Mouse (Mus musculus) heart, postnatal 10 days (tissue): Measurements from ENCODE around the gene Cd52. TPM values are rescaled to one million over a fixed set of nuclear protein-coding genes. Genes with fewer than 3 reads are reported as not detected.
A peak's percentile ranks its signal among the peaks of the same experiment; 100 is the strongest.

ENCODE experiments used
- DNase-seq, 2 experiments: peaks; one replicate each; pipeline ENCODE4 v3.0.0; 2021
- intact Hi-C: fragments of 180-260 bp; cut with DNase I; formaldehyde crosslinking; loops from one replicate; pipeline ENCODE4 v1.15.1; 2025
- total RNA-seq, 2 experiments: library from RNA; stranded (reverse); gene quantifications; 2 replicates each; pipeline ENCODE4 v1.2.3; 2021

The Cd52 gene
- total RNA-seq, 2 experiments from 2014 or later: 3.4 to 6.5 TPM

GRCm38 (mm10) chr4:134060135-134060865, 34.6 kb downstream of the Cd52 start, which contains the start of gene Crybg2:
Gene Crybg2 (plus strand): TSS chr4:134060815.
- intact Hi-C loops: no loop called here
- DNase-seq: no peak

GRCm38 (mm10) chr4:134058908-134059307, 36.0 kb downstream of the Cd52 start:
- no peak for DNase-seq
- intact Hi-C loops: no loop called here

GRCm38 (mm10) chr4:134058166-134058715, 36.6 kb downstream of the Cd52 start:
- intact Hi-C loops: no loop called here
- no peak for DNase-seq

- intact Hi-C loops: no loop called here
Measured at GRCm38 (mm10) chr4:134053538-134053937, 41.3 kb downstream of the Cd52 start, which contains the start of gene Zfp683. Gene Zfp683 (plus strand): TSS chr4:134053838.

GRCm38 (mm10) chr4:134052560-134052959, 42.3 kb downstream of the Cd52 start:
- intact Hi-C loops: no loop called here
- DNase-seq: peak; percentile 57 to 64

More at GRCm38 (mm10) chr4:134053538-134053937, 41.3 kb downstream of the Cd52 start, which contains the start of gene Zfp683:
- no peak for DNase-seq

- no peak for DNase-seq
Measured at GRCm38 (mm10) chr4:134051912-134052311, 43.0 kb downstream of the Cd52 start.

GRCm38 (mm10) chr4:134047648-134048047, 47.2 kb downstream of the Cd52 start:
- intact Hi-C loops: no loop called here
- DNase-seq: no peak

More at GRCm38 (mm10) chr4:134051912-134052311, 43.0 kb downstream of the Cd52 start:
- intact Hi-C loops: no loop called here

- intact Hi-C loops: no loop called here
Measured at GRCm38 (mm10) chr4:134043041-134043440, 51.8 kb downstream of the Cd52 start.

GRCm38 (mm10) chr4:134041317-134042123, 53.4 kb downstream of the Cd52 start:
- peak; percentile 27 to 38 for DNase-seq
- intact Hi-C loops: no loop called here

More at GRCm38 (mm10) chr4:134043041-134043440, 51.8 kb downstream of the Cd52 start:
- DNase-seq: no peak

GRCm38 (mm10) chr4:134035953-134036352, 58.9 kb downstream of the Cd52 start:
- DNase-seq: peak; percentile 72 to 86
- intact Hi-C loops: loop anchor here (1.0 to 5.0 kb wide), 4 partner anchors 43 to 256 kb away; no protein-coding TSS in a partner anchor

Other genes with a start within 250 kb of the Cd52 start
- gene Rps6ka1, start 207.3 kb downstream of the Cd52 start, total RNA-seq: 1 to 10 TPM; 9.1 to 9.3 TPM
- gene Hmgn2, start 126.4 kb downstream of the Cd52 start, total RNA-seq: 100 to 1,000 TPM; 254 to 266 TPM
- 10 to 100 TPM; 31.4 to 33.9 TPM for gene Dhdds, start 94.2 kb downstream of the Cd52 start, total RNA-seq
- not detected for gene Lin28a, start 76.2 kb downstream of the Cd52 start, total RNA-seq
- not detected for gene Zfp683, start 41.2 kb downstream of the Cd52 start, total RNA-seq
- gene Crybg2, start 34.3 kb downstream of the Cd52 start, total RNA-seq: not detected
- 1 to 10 TPM; 2.0 to 2.3 TPM for gene Ubxn11, start 7.5 kb upstream of the Cd52 start, total RNA-seq
- 10 to 100 TPM; 69.9 to 74.6 TPM for gene Sh3bgrl3, start 33.7 kb upstream of the Cd52 start, total RNA-seq
- 10 to 100 TPM; 29.9 to 32.0 TPM for gene Cep85, start 92.0 kb upstream of the Cd52 start, total RNA-seq
- gene Gm7534, start 107.9 kb upstream of the Cd52 start, total RNA-seq: not detected
- not detected for gene Catsper4, start 132.3 kb upstream of the Cd52 start, total RNA-seq
- 1 to 10 TPM; 2.3 to 4.4 TPM for gene Cnksr1, start 143.3 kb upstream of the Cd52 start, total RNA-seq
- gene E130218I03Rik, start 148.6 kb upstream of the Cd52 start, total RNA-seq: not detected
- gene Zfp593, start 150.5 kb upstream of the Cd52 start, total RNA-seq: 1 to 10 TPM; 3.7 to 4.0 TPM
- gene Gm30191, start 151.9 kb upstream of the Cd52 start, total RNA-seq: not detected
- gene Grrp1, start 159.0 kb upstream of the Cd52 start, total RNA-seq: 10 to 100 TPM; 13.5 to 15.2 TPM
- gene Pdik1l, start 192.8 kb upstream of the Cd52 start, total RNA-seq: 10 to 100 TPM in 1 of 2 experiments, 1 to 10 TPM in 1; 7.5 to 10.3 TPM
- gene Trim63, start 220.0 kb upstream of the Cd52 start, total RNA-seq: 100 to 1,000 TPM; 238 to 242 TPM
- under 1 TPM; 0.12 to 0.69 TPM for gene Slc30a2, start 248.1 kb upstream of the Cd52 start, total RNA-seq